Mouse (Mus musculus): ENCODE measurements around the gene Limk2. TPM values are rescaled to one million over a fixed set of nuclear protein-coding genes. Genes with fewer than 3 reads are reported as not detected.

Limk2 gene
- total RNA-seq, 1 experiment, result 80.5 TPM

GRCm38 (mm10) chr11:3337961-3338360 lies 71.0 kb downstream of the Limk2 start:
- no peaks in the 10 kb centered on the region for H3K9me3 ChIP-seq (ENCODE audit: control insufficient read depth, insufficient read depth, low read depth, low read length)

GRCm38 (mm10) chr11:3337173-3337955 lies 71.6 kb downstream of the Limk2 start:
- DNase-seq (ENCODE audit: low read depth, low spot score), result no peak
- peaks cover 5% of the 10 kb centered on the region; the same call in 1 of the 2 replicates for H3K36me3 ChIP-seq (ENCODE audit: control insufficient read depth, insufficient read depth, low read length, poor library complexity, severe bottlenecking)
- H3K9ac ChIP-seq (ENCODE audit: insufficient read depth, low read depth, low read length, poor library complexity, severe bottlenecking), result peak overlapping the region; percentile 36; the same call in 1 of the 2 replicates
- TF ChIP-seq MAFK (IDR thresholded peaks at IDR 0.05; ENCODE audit: insufficient read depth, low read depth, low read length) (no peak), ZNF384 (IDR thresholded peaks at IDR 0.05; ENCODE audit: low read depth, low read length) (no peak), CHD2 (IDR thresholded peaks at IDR 0.05; ENCODE audit: low read depth, low read length) (no peak), ZC3H11A (IDR thresholded peaks at IDR 0.05; ENCODE audit: borderline replicate concordance, low read depth, low read length) (no peak)
- H3K9me3 ChIP-seq (ENCODE audit: control insufficient read depth, insufficient read depth, low read depth, low read length), result no peaks in the 10 kb centered on the region
- peak overlapping the region; percentile 54 for H3K27ac ChIP-seq (ENCODE audit: insufficient read depth, low read depth, low read length, poor library complexity, severe bottlenecking)
- peaks cover 8 to 38% of the 10 kb centered on the region in 2 experiments for H3K4me1 ChIP-seq (ENCODE audit: control insufficient read depth in 2 of 2, insufficient read depth in 2 of 2, low read length in 2 of 2, poor library complexity in 1 of 2)
- in situ Hi-C loops (cut with MboI; ENCODE audit: low sequenced_read_pairs in 2 of 2, unreplicated experiment in 2 of 2), result no loop called here
- no peak overlapping the region for H3K4me3 ChIP-seq (ENCODE audit: insufficient read depth in 1 of 2, low read depth in 1 of 2, low read length in 2 of 2, poor library complexity in 1 of 2, severe bottlenecking in 1 of 2)

More at GRCm38 (mm10) chr11:3337961-3338360, 71.0 kb downstream of the Limk2 start:
- peaks cover 10% of the 10 kb centered on the region; the same call in 1 of the 2 replicates for H3K36me3 ChIP-seq (ENCODE audit: control insufficient read depth, insufficient read depth, low read length, poor library complexity, severe bottlenecking)
- no peak for TF ChIP-seq CHD2 (IDR thresholded peaks at IDR 0.05; ENCODE audit: low read depth, low read length)
- TF ChIP-seq MAFK (IDR thresholded peaks at IDR 0.05; ENCODE audit: insufficient read depth, low read depth, low read length), result no peak
- no peak for TF ChIP-seq ZC3H11A (IDR thresholded peaks at IDR 0.05; ENCODE audit: borderline replicate concordance, low read depth, low read length)
- TF ChIP-seq ZNF384 (IDR thresholded peaks at IDR 0.05; ENCODE audit: low read depth, low read length), result no peak
- TF ChIP-seq HCFC1 (IDR thresholded peaks at IDR 0.05; ENCODE audit: borderline replicate concordance, insufficient read depth, low read length), result no peak
- DNase-seq (ENCODE audit: low read depth, low spot score), result no peak
- peaks cover 6 to 35% of the 10 kb centered on the region in 2 experiments for H3K4me1 ChIP-seq (ENCODE audit: control insufficient read depth in 2 of 2, insufficient read depth in 2 of 2, low read length in 2 of 2, poor library complexity in 1 of 2)
- H3K9ac ChIP-seq (ENCODE audit: insufficient read depth, low read depth, low read length, poor library complexity, severe bottlenecking), result no peak overlapping the region
- peak overlapping the region; percentile 54; the same call in 1 of the 2 replicates for H3K27ac ChIP-seq (ENCODE audit: insufficient read depth, low read depth, low read length, poor library complexity, severe bottlenecking)
- in situ Hi-C loops (cut with MboI; ENCODE audit: low sequenced_read_pairs in 2 of 2, unreplicated experiment in 2 of 2), result no loop called here
- no peak overlapping the region for H3K4me3 ChIP-seq (ENCODE audit: insufficient read depth in 1 of 2, low read depth in 1 of 2, low read length in 2 of 2, poor library complexity in 1 of 2, severe bottlenecking in 1 of 2)

DNA sequence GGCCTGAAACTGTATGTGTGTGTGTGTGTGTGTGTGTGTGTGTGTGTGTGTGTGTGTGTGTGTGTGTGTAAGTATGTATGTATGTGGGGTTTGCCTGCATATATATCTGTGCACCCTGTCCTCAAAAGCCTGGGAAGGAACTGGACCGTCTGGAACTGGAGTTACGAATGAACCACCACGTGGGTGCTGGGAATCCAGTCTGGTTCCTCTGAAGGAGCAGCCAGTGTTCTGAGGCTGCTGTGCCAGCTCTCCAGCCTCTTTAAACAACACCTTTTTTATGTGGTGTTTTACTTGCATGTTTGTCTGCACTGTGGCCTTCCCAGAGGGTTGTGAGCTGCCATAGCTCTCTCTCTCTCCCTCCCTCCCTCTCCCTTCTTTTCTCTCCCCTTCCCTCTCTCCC lies 72.4 kb downstream of the Limk2 start:
- in situ Hi-C loops (cut with MboI; ENCODE audit: low sequenced_read_pairs in 2 of 2, unreplicated experiment in 2 of 2), result no loop called here
- no peak for DNase-seq (ENCODE audit: low read depth, low spot score)
- Histone ChIP-seq H3K9me3 (ENCODE audit: control insufficient read depth, insufficient read depth, low read depth, low read length) (no peaks in the 10 kb centered on the region), H3K36me3 (ENCODE audit: control insufficient read depth, insufficient read depth, low read length, poor library complexity, severe bottlenecking) (peaks cover 2% of the 10 kb centered on the region; the same call in 1 of the 2 replicates), H3K9ac (ENCODE audit: insufficient read depth, low read depth, low read length, poor library complexity, severe bottlenecking) (no peak overlapping the region), H3K27ac (ENCODE audit: insufficient read depth, low read depth, low read length, poor library complexity, severe bottlenecking) (no peak overlapping the region), H3K4me1 (ENCODE audit: control insufficient read depth in 2 of 2, insufficient read depth in 2 of 2, low read length in 2 of 2, poor library complexity in 1 of 2) (peaks cover 8 to 38% of the 10 kb centered on the region in 2 experiments), H3K4me3 (ENCODE audit: insufficient read depth in 1 of 2, low read depth in 1 of 2, low read length in 2 of 2, poor library complexity in 1 of 2, severe bottlenecking in 1 of 2) (no peak overlapping the region)
- TF ChIP-seq MAFK (IDR thresholded peaks at IDR 0.05; ENCODE audit: insufficient read depth, low read depth, low read length), result no peak
- no peak for TF ChIP-seq CHD2 (IDR thresholded peaks at IDR 0.05; ENCODE audit: low read depth, low read length)
- no peak for TF ChIP-seq ZC3H11A (IDR thresholded peaks at IDR 0.05; ENCODE audit: borderline replicate concordance, low read depth, low read length)
- TF ChIP-seq HCFC1 (IDR thresholded peaks at IDR 0.05; ENCODE audit: borderline replicate concordance, insufficient read depth, low read length), result no peak
- TF ChIP-seq ZNF384 (IDR thresholded peaks at IDR 0.05; ENCODE audit: low read depth, low read length), result no peak

GRCm38 (mm10) chr11:3335651-3336216 lies 73.3 kb downstream of the Limk2 start:
- peak overlapping the region in 1 of 2 experiments; percentile 46; a peak in 2 of 4 replicates for H3K4me3 ChIP-seq (ENCODE audit: insufficient read depth in 1 of 2, low read depth in 1 of 2, low read length in 2 of 2, poor library complexity in 1 of 2, severe bottlenecking in 1 of 2)
- no peaks in the 10 kb centered on the region for H3K9me3 ChIP-seq (ENCODE audit: control insufficient read depth, insufficient read depth, low read depth, low read length)
- peaks cover 13 to 38% of the 10 kb centered on the region in 2 experiments for H3K4me1 ChIP-seq (ENCODE audit: control insufficient read depth in 2 of 2, insufficient read depth in 2 of 2, low read length in 2 of 2, poor library complexity in 1 of 2)
- H3K9ac ChIP-seq (ENCODE audit: insufficient read depth, low read depth, low read length, poor library complexity, severe bottlenecking), result peak overlapping the region; percentile 9; the same call in 1 of the 2 replicates
- no peak for TF ChIP-seq HCFC1 (IDR thresholded peaks at IDR 0.05; ENCODE audit: borderline replicate concordance, insufficient read depth, low read length)
- no peak for TF ChIP-seq ZC3H11A (IDR thresholded peaks at IDR 0.05; ENCODE audit: borderline replicate concordance, low read depth, low read length)
- no peak for TF ChIP-seq CHD2 (IDR thresholded peaks at IDR 0.05; ENCODE audit: low read depth, low read length)
- TF ChIP-seq MAFK (IDR thresholded peaks at IDR 0.05; ENCODE audit: insufficient read depth, low read depth, low read length), result no peak
- TF ChIP-seq ZNF384 (IDR thresholded peaks at IDR 0.05; ENCODE audit: low read depth, low read length), result no peak
- peak overlapping the region; percentile 60 for H3K27ac ChIP-seq (ENCODE audit: insufficient read depth, low read depth, low read length, poor library complexity, severe bottlenecking)
- DNase-seq (ENCODE audit: low read depth, low spot score), result no peak
- in situ Hi-C loops (cut with MboI; ENCODE audit: low sequenced_read_pairs in 2 of 2, unreplicated experiment in 2 of 2), result no loop called here
- H3K36me3 ChIP-seq (ENCODE audit: control insufficient read depth, insufficient read depth, low read length, poor library complexity, severe bottlenecking), result no peaks in the 10 kb centered on the region; the same call in 1 of the 2 replicates
